Mouse (Mus musculus) forebrain, embryonic 11.5 days (tissue): ENCODE data around the gene Olfr33. TPM values are rescaled to one million over a fixed set of nuclear protein-coding genes. Genes with fewer than 3 reads are reported as not detected.
A peak's percentile ranks its signal among the peaks of the same experiment; 100 is the strongest.

Source experiments
- ATAC-seq: fragments of 200-750 bp; cut with Nextera tagmentation; replicated peaks from 2 replicates; pipeline ENCODE4 v1.8.0; 2017; ENCODE audit warnings: moderate TSS enrichment; ENCODE audit not compliant: low FRiP score
- DNase-seq: peaks from one replicate; pipeline ENCODE4 v3.0.0-alpha.2; 2017; ENCODE audit warnings: low spot score
- H3K27ac ChIP-seq: fragments of 300-500 bp; sonication (generic); 2 replicates; pipeline ENCODE4 v1.5.1; 2014; ENCODE audit warnings: low read depth, low read length
- H3K27me3 ChIP-seq: fragments of 300-500 bp; sonication (generic); 2 replicates; pipeline ENCODE4 v1.6.1; 2014; ENCODE audit warnings: mild to moderate bottlenecking, low read length, mixed read lengths; ENCODE audit not compliant: control insufficient read depth, insufficient read depth
- H3K36me3 ChIP-seq: fragments of 300-500 bp; sonication (generic); 2 replicates; pipeline ENCODE4 v1.6.1; 2014; ENCODE audit warnings: mild to moderate bottlenecking, low read length, moderate library complexity, mixed read lengths; ENCODE audit not compliant: control insufficient read depth, insufficient read depth
- H3K4me1 ChIP-seq: fragments of 300-500 bp; sonication (generic); replicated peaks from 2 replicates; pipeline ENCODE4 v1.6.1; 2014; ENCODE audit warnings: low read length, mixed read lengths; ENCODE audit not compliant: control insufficient read depth, insufficient read depth
- H3K4me2 ChIP-seq: fragments of 300-500 bp; sonication (generic); 2 replicates; pipeline ENCODE4 v1.6.1; 2014; ENCODE audit warnings: low read depth, mild to moderate bottlenecking, low read length, moderate library complexity, mixed read lengths; ENCODE audit not compliant: severe bottlenecking
- H3K4me3 ChIP-seq: fragments of 300-500 bp; sonication (generic); 2 replicates; pipeline ENCODE4 v1.5.1; 2014; ENCODE audit warnings: low read depth, low read length
- H3K9ac ChIP-seq: fragments of 300-500 bp; sonication (generic); 2 replicates; pipeline ENCODE4 v1.6.1; 2014; ENCODE audit warnings: low read length
- H3K9me3 ChIP-seq: fragments of 300-500 bp; sonication (generic); 2 replicates; pipeline ENCODE4 v1.6.1; 2016; ENCODE audit warnings: low read length, mixed read lengths; ENCODE audit not compliant: control insufficient read depth
- WGBS: fragments of 180-500 bp; shearing (Covaris S2); extraction: QIAGEN DNeasy Blood & Tissue Kit; methylation state at CpG from one replicate; pipeline ENCODE4 v1.1.7; 2014; 5-methylcytosine and 5-hydroxymethylcytosine counted together
- polyA plus RNA-seq: library from polyadenylated mRNA; unstranded; fragments of >200 nt; fragmentation: Nextera tagmentation; extraction: Ambion mirVana; gene quantifications from 2 replicates; pipeline ENCODE4 v1.2.1, GENCODE M21; 2014

Gene Olfr33
- polyA plus RNA-seq, 1 experiment from 2014 or later: not detected

GRCm38 (mm10) chr7:102686944-102687501 is 31.8 kb downstream of the Olfr33 start, which contains the start of gene Trim68:
Gene Trim68 (minus strand): TSS chr7:102687327.
- Histone ChIP-seq H3K9ac (peak within 1 kb of the TSS; percentile 72), H3K4me3 (peak within 1 kb of the TSS; percentile 53), H3K4me1 (no peaks in the 10 kb centered on the region; the same call in 1 of the 2 replicates), H3K4me2 (peak within 1 kb of the TSS; percentile 50), H3K27ac (peak within 1 kb of the TSS; percentile 50; the same call in 1 of the 2 replicates), H3K36me3 (no peaks in the 10 kb centered on the region), H3K27me3 (no peaks in the 10 kb centered on the region), H3K9me3 (no peaks in the 10 kb centered on the region)
- ATAC-seq (peak; percentile 100), DNase-seq (peak; percentile 93)
- under 1% methylated on average over 40 of the region's 40 CpGs for WGBS

- 89% methylated on average over 1 of the region's 1 CpGs for WGBS
- DNase-seq (no peak), ATAC-seq (no peak)
- no peaks in the 10 kb centered on the region for H3K36me3 ChIP-seq
- no peaks in the 10 kb centered on the region; the same call in 1 of the 2 replicates for H3K4me1 ChIP-seq
- H3K9me3 ChIP-seq: no peaks in the 10 kb centered on the region
- no peaks in the 10 kb centered on the region for H3K27me3 ChIP-seq
- H3K4me2 ChIP-seq: no peak overlapping the region
- no peak overlapping the region for H3K27ac ChIP-seq
- H3K4me3 ChIP-seq: no peak overlapping the region
- no peak overlapping the region for H3K9ac ChIP-seq
Observed at GRCm38 (mm10) chr7:102681916-102682315, 37.0 kb downstream of the Olfr33 start.

DNA sequence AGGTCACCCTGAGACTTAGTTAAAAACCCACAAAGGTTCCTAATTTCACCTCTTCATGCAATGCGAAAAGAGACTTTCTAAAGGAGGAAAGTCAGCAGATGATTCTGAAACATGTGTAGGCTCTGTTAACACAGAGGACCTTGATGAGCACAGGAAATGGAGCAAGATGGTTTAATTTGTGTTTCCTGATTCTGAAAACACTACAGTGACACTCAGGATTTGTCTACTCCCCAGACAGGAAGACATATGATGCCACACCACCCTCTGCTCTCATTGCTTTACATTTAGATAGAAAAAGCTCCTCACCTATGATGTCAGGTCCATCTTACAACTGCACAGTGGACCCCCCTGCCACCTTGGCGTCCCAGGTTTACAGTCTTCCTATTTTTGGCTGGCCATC is 42.6 kb downstream of the Olfr33 start:
- Histone ChIP-seq H3K36me3 (no peaks in the 10 kb centered on the region), H3K4me3 (no peak overlapping the region), H3K9ac (no peak overlapping the region), H3K4me1 (no peaks in the 10 kb centered on the region), H3K9me3 (no peaks in the 10 kb centered on the region), H3K27ac (no peak overlapping the region), H3K4me2 (no peak overlapping the region), H3K27me3 (no peaks in the 10 kb centered on the region)
- no peak for ATAC-seq
- no peak for DNase-seq
- WGBS: 93% methylated on average over 2 of the region's 2 CpGs

- H3K9ac ChIP-seq: no peak overlapping the region
- ATAC-seq (no peak), DNase-seq (no peak)
- no peaks in the 10 kb centered on the region for H3K4me1 ChIP-seq
- H3K4me2 ChIP-seq: no peak overlapping the region
- WGBS: 42% methylated on average over 2 of the region's 2 CpGs
- no peaks in the 10 kb centered on the region for H3K27me3 ChIP-seq
- no peaks in the 10 kb centered on the region for H3K9me3 ChIP-seq
- no peaks in the 10 kb centered on the region for H3K36me3 ChIP-seq
- no peak overlapping the region for H3K27ac ChIP-seq
- H3K4me3 ChIP-seq: no peak overlapping the region
Observed at GRCm38 (mm10) chr7:102665378-102665777, 53.5 kb downstream of the Olfr33 start.

- Histone ChIP-seq H3K4me1 (no peaks in the 10 kb centered on the region), H3K9ac (no peak within 1 kb of the TSS), H3K4me3 (no peak within 1 kb of the TSS), H3K36me3 (no peaks in the 10 kb centered on the region), H3K27ac (no peak within 1 kb of the TSS), H3K9me3 (no peaks in the 10 kb centered on the region), H3K27me3 (no peaks in the 10 kb centered on the region), H3K4me2 (no peak within 1 kb of the TSS)
- ATAC-seq: no peak
- DNase-seq: no peak
- WGBS: 69% methylated on average over 3 of the region's 3 CpGs
Observed at GRCm38 (mm10) chr7:102664599-102664998, 54.3 kb downstream of the Olfr33 start, which contains the start of gene Olfr556. Gene Olfr556 (plus strand): TSS chr7:102664899.

Other genes with a start within 250 kb of the Olfr33 start
- gene Olfr543, start 237.4 kb downstream of the Olfr33 start, polyA plus RNA-seq: 1.0 and 1.5 TPM in 2 replicates
- 0.11 and 0.40 TPM in 2 replicates for gene Olfr544, start 230.8 kb downstream of the Olfr33 start, polyA plus RNA-seq
- gene Olfr545, start 219.5 kb downstream of the Olfr33 start, polyA plus RNA-seq: 0.09 and 0.12 TPM in 2 replicates
- not detected in 2 replicates for gene Olfr547, start 184.3 kb downstream of the Olfr33 start, polyA plus RNA-seq
- not detected in 2 replicates for gene Olfr548-ps1, start 178.2 kb downstream of the Olfr33 start, polyA plus RNA-seq
- gene Olfr549, start 169.2 kb downstream of the Olfr33 start, polyA plus RNA-seq: not detected in 2 replicates
- 0.16 and 0.25 TPM in 2 replicates for gene Trim21, start 153.6 kb downstream of the Olfr33 start, polyA plus RNA-seq
- gene Olfr550, start 147.6 kb downstream of the Olfr33 start, polyA plus RNA-seq: not detected in 2 replicates
- gene Olfr551, start 127.2 kb downstream of the Olfr33 start, polyA plus RNA-seq: not detected in 2 replicates
- gene Olfr552, start 121.3 kb downstream of the Olfr33 start, polyA plus RNA-seq: not detected in 2 replicates
- not detected in 2 replicates for gene Olfr553, start 100.9 kb downstream of the Olfr33 start, polyA plus RNA-seq
- not detected in 2 replicates for gene Olfr554, start 80.6 kb downstream of the Olfr33 start, polyA plus RNA-seq
- gene Olfr555, start 60.2 kb downstream of the Olfr33 start, polyA plus RNA-seq: not detected in 2 replicates
- gene Olfr556, start 54.2 kb downstream of the Olfr33 start, polyA plus RNA-seq: not detected in 2 replicates
- 11.0 and 12.0 TPM in 2 replicates for gene Trim68, start 31.7 kb downstream of the Olfr33 start, polyA plus RNA-seq
- gene Olfr557, start 23.2 kb downstream of the Olfr33 start, polyA plus RNA-seq: not detected in 2 replicates
- not detected in 2 replicates for gene Olfr558, start 16.9 kb downstream of the Olfr33 start, polyA plus RNA-seq
- gene Olfr559, start 8.4 kb upstream of the Olfr33 start, polyA plus RNA-seq: not detected in 2 replicates
- not detected in 2 replicates for gene Olfr560, start 40.3 kb upstream of the Olfr33 start, polyA plus RNA-seq
- gene Olfr78, start 40.4 kb upstream of the Olfr33 start, polyA plus RNA-seq: not detected in 2 replicates
- gene Olfr561, start 52.2 kb upstream of the Olfr33 start, polyA plus RNA-seq: not detected in 2 replicates
- not detected in 2 replicates for gene Olfr564, start 84.4 kb upstream of the Olfr33 start, polyA plus RNA-seq
- gene Olfr566, start 139.7 kb upstream of the Olfr33 start, polyA plus RNA-seq: not detected in 2 replicates
- not detected in 2 replicates for gene Olfr568, start 158.1 kb upstream of the Olfr33 start, polyA plus RNA-seq
- not detected in 2 replicates for gene Olfr569, start 171.8 kb upstream of the Olfr33 start, polyA plus RNA-seq
- not detected in 2 replicates for gene Olfr570, start 175.5 kb upstream of the Olfr33 start, polyA plus RNA-seq
- gene Olfr571, start 198.5 kb upstream of the Olfr33 start, polyA plus RNA-seq: 0.17 and 0.19 TPM in 2 replicates
- not detected in 2 replicates for gene Olfr572, start 205.3 kb upstream of the Olfr33 start, polyA plus RNA-seq
- not detected in 2 replicates for gene Olfr573-ps1, start 223.5 kb upstream of the Olfr33 start, polyA plus RNA-seq
- gene Olfr574, start 229.4 kb upstream of the Olfr33 start, polyA plus RNA-seq: not detected in 2 replicates
- not detected in 2 replicates for gene Olfr575, start 239.7 kb upstream of the Olfr33 start, polyA plus RNA-seq
- not detected in 2 replicates for gene Olfr576, start 243.6 kb upstream of the Olfr33 start, polyA plus RNA-seq